Mouse (Mus musculus) heart, embryonic 12.5 days (tissue): ENCODE results near the gene Upk1b. TPM values are rescaled to one million over a fixed set of nuclear protein-coding genes. Genes with fewer than 3 reads are reported as not detected.
"Not testable (repeated sequence)": the region's sequence is repeated elsewhere in the genome, so short reads cannot be mapped to it uniquely, and the experiment has no call there.

ENCODE experiments used
- ATAC-seq: fragments of 200-750 bp; cut with Nextera tagmentation; 2 replicates; pipeline ENCODE4 v1.8.0; 2017; ENCODE audit warnings: moderate TSS enrichment, moderate library complexity; ENCODE audit not compliant: insufficient number of reproducible peaks, low FRiP score
- H3K27ac ChIP-seq: fragments of 300-500 bp; sonication (generic); 2 replicates; pipeline ENCODE4 v1.5.1; 2016; ENCODE audit warnings: mild to moderate bottlenecking, moderate library complexity; ENCODE audit not compliant: poor library complexity, severe bottlenecking
- H3K27me3 ChIP-seq: fragments of 300-500 bp; sonication (generic); replicated peaks from 2 replicates; pipeline ENCODE4 v1.6.1; 2016; ENCODE audit warnings: mild to moderate bottlenecking, moderate library complexity
- H3K36me3 ChIP-seq: fragments of 300-500 bp; sonication (generic); 2 replicates; pipeline ENCODE4 v1.6.1; 2016; ENCODE audit warnings: mild to moderate bottlenecking, moderate library complexity
- H3K4me1 ChIP-seq: fragments of 300-500 bp; sonication (generic); replicated peaks from 2 replicates; pipeline ENCODE4 v1.6.1; 2016; ENCODE audit warnings: mild to moderate bottlenecking
- H3K4me2 ChIP-seq: fragments of 300-500 bp; sonication (generic); 2 replicates; pipeline ENCODE4 v1.6.1; 2016; ENCODE audit warnings: mild to moderate bottlenecking, moderate library complexity
- H3K4me3 ChIP-seq: fragments of 300-500 bp; sonication (generic); 2 replicates; pipeline ENCODE4 v1.5.1; 2016; ENCODE audit warnings: mild to moderate bottlenecking
- H3K9ac ChIP-seq: fragments of 300-500 bp; sonication (generic); 2 replicates; pipeline ENCODE4 v1.6.1; 2016; ENCODE audit warnings: mild to moderate bottlenecking, moderate library complexity
- H3K9me3 ChIP-seq: fragments of 300-500 bp; sonication (generic); replicated peaks from 2 replicates; pipeline ENCODE4 v1.6.1; 2016; ENCODE audit warnings: mild to moderate bottlenecking, moderate library complexity
- WGBS: fragments of 180-500 bp; shearing (Covaris S2); methylation state at CpG from one replicate; pipeline ENCODE4 v1.1.7; 2016; 5-methylcytosine and 5-hydroxymethylcytosine counted together
- polyA plus RNA-seq: library from polyadenylated mRNA; unstranded; fragments of >200 nt; fragmentation: Nextera tagmentation; extraction: Ambion mirVana; gene quantifications from 2 replicates; pipeline ENCODE4 v1.2.1, GENCODE M21; 2016

The Upk1b gene
- 21.2 and 21.4 TPM in 2 replicates for polyA plus RNA-seq

GRCm38 (mm10) chr16:38800091-38800490, at the start of gene Upk1b:
Upk1b (minus strand) TSS chr16:38800328.
- 21% methylated on average over 10 of the region's 10 CpGs for WGBS
- 0 out of 2 replicates have a peak, but pooled peaks have one; percentile 22 for ATAC-seq
- Histone ChIP-seq H3K36me3 (no peaks in the 10 kb centered on the region), H3K4me1 (peaks cover 11% of the 10 kb centered on the region), H3K9me3 (no peaks in the 10 kb centered on the region), H3K27ac (no peak within 1 kb of the TSS), H3K4me3 (0 out of 2 replicates have a peak within 1 kb of the TSS, but pooled peaks have one; percentile 5), H3K4me2 (peak within 1 kb of the TSS; percentile 36; the same call in 1 of the 2 replicates), H3K9ac (no peak within 1 kb of the TSS), H3K27me3 (0 out of 2 replicates have a peak, but pooled peaks cover 4% of the 10 kb centered on the region)

DNA sequence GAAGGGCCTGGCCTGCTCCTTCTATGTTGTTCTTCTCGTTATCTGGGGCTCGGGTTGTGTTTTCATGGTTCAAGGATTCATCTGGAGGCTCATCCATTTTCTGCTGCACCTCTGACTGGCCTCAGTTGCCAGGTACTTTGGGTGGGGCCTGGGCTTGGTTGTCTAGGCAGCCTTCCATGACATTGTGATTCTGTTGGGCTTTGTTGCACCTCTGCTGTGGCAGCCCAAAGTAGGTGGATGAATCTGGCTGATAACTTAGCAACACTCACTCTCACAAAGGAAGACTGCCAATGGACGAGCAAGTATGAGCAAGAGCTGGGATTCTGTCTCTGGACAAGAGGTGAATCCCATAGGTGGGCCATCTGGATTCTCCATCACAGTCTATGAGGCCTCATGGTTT, 28.5 kb upstream of the Upk1b start, which contains the start of gene 4930435E12Rik:
4930435E12Rik (minus strand) TSS at position 101 of the 400 bp plus-strand sequence.
- H3K9ac ChIP-seq = no peak within 1 kb of the TSS
- H3K36me3 ChIP-seq = no peaks in the 10 kb centered on the region
- H3K9me3 ChIP-seq = no peaks in the 10 kb centered on the region
- no peak for ATAC-seq
- WGBS = 84% methylated on average over 3 of the region's 3 CpGs
- H3K4me2 ChIP-seq = no peak within 1 kb of the TSS
- H3K27ac ChIP-seq = no peak within 1 kb of the TSS
- H3K4me1 ChIP-seq = no peaks in the 10 kb centered on the region
- H3K4me3 ChIP-seq = no peak within 1 kb of the TSS
- H3K27me3 ChIP-seq = no peaks in the 10 kb centered on the region

- H3K27ac ChIP-seq = no peak overlapping the region
- H3K9ac ChIP-seq = no peak overlapping the region
- H3K4me2 ChIP-seq = no peak overlapping the region
- H3K27me3 ChIP-seq = no peaks in the 10 kb centered on the region
- H3K9me3 ChIP-seq = no peaks in the 10 kb centered on the region; the same call in 1 of the 2 replicates
- no peaks in the 10 kb centered on the region for H3K36me3 ChIP-seq
- H3K4me1 ChIP-seq = peaks cover 19% of the 10 kb centered on the region
- H3K4me3 ChIP-seq = no peak overlapping the region
- ATAC-seq = no peak
- WGBS = 24% methylated on average over 8 of the region's 8 CpGs
Measured at GRCm38 (mm10) chr16:38812521-38812920, 12.4 kb upstream of the Upk1b start.

DNA sequence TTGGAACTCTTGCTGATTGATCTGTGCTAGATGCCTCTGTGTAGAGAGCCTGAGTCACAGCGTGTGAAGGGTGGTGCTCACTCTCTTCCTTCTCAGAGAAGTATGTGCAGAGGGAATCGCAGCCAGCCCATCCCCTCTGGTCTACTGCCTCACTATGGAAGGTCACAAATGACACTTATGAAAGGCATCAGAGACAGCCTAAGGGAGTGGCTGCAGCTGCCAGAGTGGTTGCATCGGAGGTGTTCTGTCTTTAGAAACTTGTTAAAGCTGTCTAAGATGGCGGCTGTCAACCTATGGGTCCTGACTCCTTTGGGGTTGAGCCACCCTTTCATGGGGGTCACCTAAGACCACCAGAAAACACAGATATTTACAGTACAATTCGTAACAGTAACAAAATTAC, 10.1 kb upstream of the Upk1b start:
- ATAC-seq = no peak
- H3K27me3 ChIP-seq = no peaks in the 10 kb centered on the region
- no peaks in the 10 kb centered on the region; the same call in 1 of the 2 replicates for H3K9me3 ChIP-seq
- H3K27ac ChIP-seq = no peak overlapping the region
- H3K4me2 ChIP-seq = no peak overlapping the region
- no peak overlapping the region for H3K9ac ChIP-seq
- H3K36me3 ChIP-seq = no peaks in the 10 kb centered on the region
- 45% methylated on average over 5 of the region's 5 CpGs for WGBS
- H3K4me1 ChIP-seq = peaks cover 5% of the 10 kb centered on the region
- H3K4me3 ChIP-seq = no peak overlapping the region

DNA sequence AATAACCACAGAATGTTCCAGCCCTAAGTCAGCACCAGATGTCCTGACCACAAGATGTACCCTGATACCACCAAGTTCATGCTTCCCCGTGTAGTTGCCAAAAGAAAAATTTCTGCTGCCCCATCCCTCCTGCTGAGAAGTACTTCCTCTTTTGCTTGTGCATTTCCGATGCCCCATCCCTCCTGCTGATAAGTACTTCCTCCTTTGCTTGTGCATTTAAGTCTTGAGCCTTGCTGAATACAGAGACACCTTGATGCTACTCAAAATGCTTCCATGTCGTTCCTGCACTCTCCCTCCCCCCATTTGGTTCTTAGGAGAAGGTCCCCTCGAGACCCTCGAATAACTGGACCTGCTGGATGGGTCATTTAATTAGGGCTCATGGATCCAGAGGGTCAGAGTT, 7.7 kb upstream of the Upk1b start:
- not testable (repeated sequence) for H3K9ac ChIP-seq, H3K4me2 ChIP-seq, H3K9me3 ChIP-seq, H3K27me3 ChIP-seq, H3K27ac ChIP-seq, ATAC-seq, H3K36me3 ChIP-seq, H3K4me3 ChIP-seq, H3K4me1 ChIP-seq
- 80% methylated on average over 5 of the region's 5 CpGs for WGBS

DNA sequence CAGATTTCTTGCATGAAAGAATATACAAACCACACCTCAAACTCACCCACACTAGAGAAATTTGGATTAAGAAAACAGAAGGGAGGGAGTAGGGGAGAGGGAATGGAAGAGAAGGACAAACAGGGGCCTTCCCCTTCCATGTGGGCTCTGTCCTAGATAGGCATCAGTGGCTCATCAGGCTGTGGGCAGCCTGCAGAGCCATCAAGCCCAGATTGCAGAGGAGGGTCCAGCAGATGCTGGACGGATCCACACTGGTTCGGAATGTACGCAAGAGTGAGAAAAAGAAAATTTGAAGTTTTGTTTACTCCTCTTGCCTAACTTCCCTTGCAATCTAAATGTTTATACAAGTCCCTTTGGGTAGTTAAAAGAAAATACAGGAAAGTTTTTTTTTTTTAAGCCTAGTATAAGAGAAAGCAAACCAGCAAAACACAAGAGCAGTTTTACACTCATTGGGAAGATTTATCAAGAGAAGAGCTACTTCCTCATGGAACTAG, 1.1 kb downstream of the Upk1b start:
- peaks cover 11% of the 10 kb centered on the region for H3K4me1 ChIP-seq
- no peaks in the 10 kb centered on the region for H3K36me3 ChIP-seq
- 0 out of 2 replicates have a peak, but pooled peaks cover 4% of the 10 kb centered on the region for H3K27me3 ChIP-seq
- WGBS = 66% methylated on average over 3 of the region's 3 CpGs
- H3K27ac ChIP-seq = no peak overlapping the region
- no peak overlapping the region for H3K4me3 ChIP-seq
- H3K9me3 ChIP-seq = no peaks in the 10 kb centered on the region
- H3K9ac ChIP-seq = no peak overlapping the region
- no peak overlapping the region for H3K4me2 ChIP-seq
- no peak for ATAC-seq

DNA sequence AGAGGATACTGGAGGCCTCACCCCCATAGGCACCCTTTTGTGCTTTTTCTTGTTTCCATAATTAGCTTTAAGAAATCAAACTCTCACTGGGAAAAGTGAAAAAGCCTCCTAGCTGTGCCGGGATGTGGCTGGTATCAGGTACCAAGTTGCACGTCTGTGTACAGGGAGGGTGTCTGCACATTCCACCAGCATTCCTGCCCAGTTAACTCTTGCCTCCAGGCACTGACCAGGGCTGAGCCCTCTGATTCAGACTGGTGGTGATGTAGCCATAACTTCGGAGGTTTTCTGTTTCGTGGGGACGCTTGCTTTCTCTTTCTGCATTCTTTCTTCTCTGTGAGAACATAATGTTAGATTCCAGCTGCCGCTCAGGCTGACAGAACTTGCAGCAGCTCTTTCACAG, 7.0 kb downstream of the Upk1b start:
- Histone ChIP-seq H3K9ac (no peak overlapping the region), H3K27ac (peak overlapping the region; percentile 19), H3K4me3 (0 out of 2 replicates have a peak overlapping the region, but pooled peaks have one; percentile 1), H3K27me3 (no peaks in the 10 kb centered on the region), H3K4me2 (peak overlapping the region; percentile 55), H3K9me3 (no peaks in the 10 kb centered on the region), H3K4me1 (peaks cover 21% of the 10 kb centered on the region), H3K36me3 (no peaks in the 10 kb centered on the region)
- 37% methylated on average over 6 of the region's 6 CpGs for WGBS
- ATAC-seq = peak; percentile 74

DNA sequence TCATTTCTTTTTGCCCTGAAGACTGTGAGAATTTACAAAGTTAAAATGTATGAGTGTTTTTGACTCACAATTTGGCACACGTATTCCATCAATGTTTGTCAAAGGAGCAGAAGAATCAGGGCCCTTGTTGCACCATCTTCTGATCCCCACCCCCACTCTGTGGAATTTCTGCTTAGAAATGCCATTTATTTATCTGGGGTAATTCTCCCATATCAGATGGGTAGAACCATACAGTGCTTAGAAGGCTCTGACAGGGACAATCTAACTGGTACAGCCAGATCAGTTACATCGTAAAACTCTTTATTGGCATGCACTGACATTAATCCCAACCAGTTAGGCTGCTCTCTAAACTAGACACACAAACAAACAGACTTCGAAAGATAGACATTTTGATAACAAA, 10.2 kb downstream of the Upk1b start:
- Histone ChIP-seq H3K36me3 (no peaks in the 10 kb centered on the region), H3K9me3 (no peaks in the 10 kb centered on the region), H3K27me3 (no peaks in the 10 kb centered on the region), H3K4me3 (no peak overlapping the region), H3K9ac (no peak overlapping the region), H3K4me1 (peaks cover 22% of the 10 kb centered on the region; the same call in 1 of the 2 replicates), H3K4me2 (no peak overlapping the region), H3K27ac (no peak overlapping the region)
- no peak for ATAC-seq
- 82% methylated on average over 3 of the region's 3 CpGs for WGBS

- peaks cover 2% of the 10 kb centered on the region; the same call in 1 of the 2 replicates for H3K27me3 ChIP-seq
- H3K9me3 ChIP-seq = no peaks in the 10 kb centered on the region
- H3K9ac ChIP-seq = no peak overlapping the region
- WGBS = 79% methylated on average over 2 of the region's 2 CpGs
- no peak overlapping the region for H3K27ac ChIP-seq
- no peaks in the 10 kb centered on the region for H3K36me3 ChIP-seq
- H3K4me1 ChIP-seq = peaks cover 22% of the 10 kb centered on the region; the same call in 1 of the 2 replicates
- H3K4me2 ChIP-seq = no peak overlapping the region
- ATAC-seq = no peak
- H3K4me3 ChIP-seq = no peak overlapping the region
Measured at GRCm38 (mm10) chr16:38789016-38789415, 11.1 kb downstream of the Upk1b start.

DNA sequence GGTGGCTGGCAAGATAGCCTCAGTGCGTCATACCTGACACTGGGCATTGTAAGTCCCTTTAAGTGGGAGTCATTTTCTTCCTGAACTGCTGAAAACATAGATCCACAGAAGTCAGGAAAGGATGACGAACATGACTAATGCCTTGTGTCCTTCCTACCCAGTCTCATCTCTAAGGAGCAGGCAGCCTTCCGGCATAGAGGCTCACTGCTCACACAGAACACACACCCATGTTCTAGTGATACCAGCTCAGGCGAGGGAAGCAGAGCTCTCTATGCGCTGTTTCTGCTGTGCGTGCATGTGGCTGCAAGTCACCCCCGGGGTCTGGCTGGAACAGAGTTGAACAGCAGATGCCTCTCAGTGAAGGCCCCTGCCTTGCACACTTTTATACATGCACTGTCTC, 14.8 kb downstream of the Upk1b start:
- WGBS = 62% methylated on average over 7 of the region's 7 CpGs
- Histone ChIP-seq H3K9me3 (no peaks in the 10 kb centered on the region), H3K9ac (no peak overlapping the region), H3K4me3 (no peak overlapping the region), H3K4me1 (peaks cover 4% of the 10 kb centered on the region; the same call in 1 of the 2 replicates), H3K27me3 (peaks cover 5% of the 10 kb centered on the region; the same call in 1 of the 2 replicates), H3K36me3 (no peaks in the 10 kb centered on the region), H3K27ac (no peak overlapping the region), H3K4me2 (no peak overlapping the region)
- ATAC-seq = no peak

DNA sequence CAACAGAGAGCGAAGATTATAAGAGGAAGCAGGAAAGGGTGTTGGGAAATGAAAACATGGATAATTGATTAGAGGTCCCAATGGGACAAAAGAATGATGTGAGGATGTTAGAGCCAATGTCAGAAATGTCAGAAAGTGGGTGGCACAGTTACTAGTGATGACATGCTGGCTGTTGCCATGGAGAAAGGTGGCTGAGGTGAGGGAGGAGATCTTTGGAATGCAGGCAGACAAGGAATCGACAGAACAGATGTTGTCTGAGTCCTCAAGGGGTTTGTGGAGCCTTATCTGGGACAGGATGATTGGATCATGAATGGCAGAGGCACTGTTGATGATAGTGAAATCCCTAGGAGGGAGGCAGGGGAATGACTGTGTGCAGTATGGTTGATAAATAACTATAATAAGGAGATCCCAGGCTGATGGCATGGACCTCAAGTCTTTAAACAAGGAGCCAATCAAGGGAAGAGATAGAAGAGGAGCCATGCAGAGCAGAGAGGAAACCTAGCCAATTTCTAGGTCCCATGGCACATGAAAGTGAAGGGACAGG, 17.5 kb downstream of the Upk1b start:
- H3K9ac ChIP-seq = no peak overlapping the region
- no peak overlapping the region for H3K27ac ChIP-seq
- H3K36me3 ChIP-seq = no peaks in the 10 kb centered on the region
- ATAC-seq = no peak
- H3K27me3 ChIP-seq = peaks cover 5% of the 10 kb centered on the region; the same call in 1 of the 2 replicates
- peaks cover 4% of the 10 kb centered on the region; the same call in 1 of the 2 replicates for H3K4me1 ChIP-seq
- WGBS = 37% methylated on average over 2 of the region's 2 CpGs
- H3K4me2 ChIP-seq = no peak overlapping the region
- no peak overlapping the region for H3K4me3 ChIP-seq
- no peaks in the 10 kb centered on the region for H3K9me3 ChIP-seq
